Mouse (Mus musculus) myocyte (in vitro differentiated cells): Measurements from ENCODE around the gene Mrtfa.

Source experiments
- CEBPB ChIP-seq: IDR thresholded peaks from 2 replicates; pipeline ENCODE4 v1.6.1; 2011; ENCODE audit warnings: mild to moderate bottlenecking, moderate library complexity; ENCODE audit not compliant: poor library complexity, insufficient read depth, severe bottlenecking
- E2F4 ChIP-seq: IDR thresholded peaks from one replicate; pipeline ENCODE4 v1.6.1; 2011; ENCODE audit warnings: mild to moderate bottlenecking, control low read depth, moderate library complexity; ENCODE audit not compliant: insufficient read depth
- MAX ChIP-seq: IDR thresholded peaks from one replicate; pipeline ENCODE4 v1.6.1; 2011; ENCODE audit warnings: low read depth, mild to moderate bottlenecking, control low read depth
- MYOD1 ChIP-seq, 3 experiments: IDR thresholded peaks; one replicate each; pipeline ENCODE4 v1.6.1; 2011; ENCODE audit warnings: control low read depth in 2 of 3, low read depth in 2 of 3, mild to moderate bottlenecking in 2 of 3, moderate library complexity in 1 of 3; ENCODE audit not compliant: insufficient read length in 2 of 3, control insufficient read depth in 1 of 3
- MYOG ChIP-seq, 3 experiments: IDR thresholded peaks; one replicate each; pipeline ENCODE4 v1.6.1; 2011; ENCODE audit warnings: control low read depth in 2 of 3, low read depth in 2 of 3, mild to moderate bottlenecking in 2 of 3; ENCODE audit not compliant: insufficient read length in 2 of 3, control insufficient read depth in 1 of 3, insufficient read depth in 1 of 3
- POLR2A ChIP-seq: IDR thresholded peaks from one replicate; pipeline ENCODE4 v1.6.1; 2011; ENCODE audit warnings: low read depth, mild to moderate bottlenecking, control low read depth, moderate library complexity; ENCODE audit not compliant: insufficient read length
- POLR2AphosphoS2 ChIP-seq: IDR thresholded peaks from one replicate; pipeline ENCODE4 v1.6.1; 2011; ENCODE audit warnings: low read depth, control low read depth; ENCODE audit not compliant: insufficient read length
- REST ChIP-seq: IDR thresholded peaks from one replicate; pipeline ENCODE4 v1.6.1; 2011; ENCODE audit warnings: mild to moderate bottlenecking, control low read depth, moderate library complexity; ENCODE audit not compliant: insufficient read depth, insufficient read length
- SRF ChIP-seq: IDR thresholded peaks from one replicate; pipeline ENCODE4 v1.6.1; 2011; ENCODE audit warnings: low read depth; ENCODE audit not compliant: control insufficient read depth, insufficient read length
- TCF3 ChIP-seq: IDR thresholded peaks from one replicate; pipeline ENCODE4 v1.6.1; 2011; ENCODE audit warnings: low read depth, control low read depth; ENCODE audit not compliant: insufficient read length
- USF1 ChIP-seq: IDR thresholded peaks from one replicate; pipeline ENCODE4 v1.6.1; 2011; ENCODE audit warnings: low read depth, mild to moderate bottlenecking, control low read depth, moderate library complexity

DNA sequence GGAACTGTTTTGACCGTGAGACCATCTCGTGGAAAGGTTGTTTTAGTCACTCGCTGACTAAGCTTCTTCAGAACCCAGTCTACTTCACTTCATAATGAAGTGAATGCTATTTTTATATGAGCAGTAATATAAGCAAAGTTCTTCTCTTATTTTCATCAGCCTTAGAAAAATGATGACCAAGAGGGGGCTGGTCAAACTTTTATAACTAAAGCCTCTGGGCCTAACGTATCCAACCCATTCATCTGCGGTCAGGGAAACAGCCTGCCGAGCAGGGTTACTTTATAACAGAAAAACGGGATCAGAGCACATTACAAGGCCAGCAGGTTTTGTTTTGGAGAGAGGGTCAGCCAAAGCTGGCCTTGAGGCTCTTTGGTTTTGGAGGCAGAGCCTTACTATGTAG is 31.3 kb downstream of the Mrtfa start:
- TF ChIP-seq TCF3 = no peak
- TF ChIP-seq MYOD1 (IDR thresholded peaks at IDR 0.05; ENCODE audit: control insufficient read depth in 1 of 3, insufficient read length in 2 of 3, low read depth in 2 of 3) = no peak
- TF ChIP-seq POLR2A = no peak
- TF ChIP-seq MYOG (IDR thresholded peaks at IDR 0.05; ENCODE audit: control insufficient read depth in 1 of 3, insufficient read depth in 1 of 3, insufficient read length in 2 of 3, low read depth in 2 of 3) = no peak
- TF ChIP-seq POLR2AphosphoS2 = no peak
- TF ChIP-seq USF1 = no peak
- TF ChIP-seq MAX = no peak
- TF ChIP-seq SRF = no peak
- no peak for TF ChIP-seq CEBPB
- TF ChIP-seq REST = no peak
- no peak for TF ChIP-seq E2F4
